Mouse (Mus musculus): Measurements from ENCODE around the gene Olfr288. TPM values are rescaled to one million over a fixed set of nuclear protein-coding genes. Genes with fewer than 3 reads are reported as not detected.

Olfr288 gene
- polyA plus RNA-seq, 2 experiments: not detected

- Histone ChIP-seq H3K4me2 (ENCODE audit: low read depth) (no peak overlapping the region), H3K27ac (no peak overlapping the region), H3K9ac (replicated peaks) (no peak overlapping the region), H3K4me3 (ENCODE audit: insufficient read depth in 1 of 2, low read depth in 2 of 2, low read length in 2 of 2) (no peak overlapping the region), H3K4me1 (replicated peaks; ENCODE audit: control insufficient read depth in 2 of 2, insufficient read depth in 2 of 2, low read length in 1 of 2) (no peaks in the 10 kb centered on the region), H3K27me3 (ENCODE audit: control insufficient read depth, insufficient read depth, low read length) (no peaks in the 10 kb centered on the region), H3K36me3 (replicated peaks; ENCODE audit: control insufficient read depth, insufficient read depth, low read depth) (no peaks in the 10 kb centered on the region), H3K9me3 (ENCODE audit: control insufficient read depth, low read length) (no peaks in the 10 kb centered on the region)
- no peak for ATAC-seq (ENCODE audit: insufficient read depth)
- no peak for DNase-seq (ENCODE audit: low read depth in 3 of 3, low spot score in 3 of 3)
- no peak for TF ChIP-seq CTCF (IDR thresholded peaks at IDR 0.05; ENCODE audit: low read depth)
- no peak for TF ChIP-seq EP300 (IDR thresholded peaks at IDR 0.05; ENCODE audit: low read depth)
Measured at GRCm38 (mm10) chr15:98222377-98222776, 27.0 kb upstream of the Olfr288 start.

- no peaks in the 10 kb centered on the region for H3K4me1 ChIP-seq (replicated peaks; ENCODE audit: control insufficient read depth in 2 of 2, insufficient read depth in 2 of 2, low read length in 1 of 2)
- no peak for TF ChIP-seq EP300 (IDR thresholded peaks at IDR 0.05; ENCODE audit: low read depth)
- TF ChIP-seq CTCF (IDR thresholded peaks at IDR 0.05; ENCODE audit: low read depth): no peak
- no peaks in the 10 kb centered on the region for H3K9me3 ChIP-seq (ENCODE audit: control insufficient read depth, low read length)
- H3K27ac ChIP-seq: no peak within 1 kb of the TSS
- H3K27me3 ChIP-seq (ENCODE audit: control insufficient read depth, insufficient read depth, low read length): no peaks in the 10 kb centered on the region
- H3K4me2 ChIP-seq (ENCODE audit: low read depth): no peak within 1 kb of the TSS
- WGBS (ENCODE audit: insufficient replicate concordance): 36% methylated on average over 4 of the region's 4 CpGs
- H3K4me3 ChIP-seq (ENCODE audit: insufficient read depth in 1 of 2, low read depth in 2 of 2, low read length in 2 of 2): no peak within 1 kb of the TSS
- no peak for ATAC-seq (ENCODE audit: insufficient read depth)
- DNase-seq (ENCODE audit: low read depth in 3 of 3, low spot score in 3 of 3): no peak
- no peak within 1 kb of the TSS for H3K9ac ChIP-seq (replicated peaks)
- H3K36me3 ChIP-seq (replicated peaks; ENCODE audit: control insufficient read depth, insufficient read depth, low read depth): no peaks in the 10 kb centered on the region
Measured at GRCm38 (mm10) chr15:98220877-98221276, 25.5 kb upstream of the Olfr288 start, which contains the start of the genes Gm44579 and Olfr287. TSS of gene Gm44579 (minus strand) at chr15:98220977. TSS of gene Olfr287 (minus strand) at chr15:98221056.

- Histone ChIP-seq H3K4me1 (replicated peaks; ENCODE audit: control insufficient read depth in 2 of 2, insufficient read depth in 2 of 2, low read length in 1 of 2) (no peaks in the 10 kb centered on the region), H3K27ac (no peak overlapping the region), H3K27me3 (ENCODE audit: control insufficient read depth, insufficient read depth, low read length) (no peaks in the 10 kb centered on the region), H3K9ac (replicated peaks) (no peak overlapping the region), H3K9me3 (ENCODE audit: control insufficient read depth, low read length) (no peaks in the 10 kb centered on the region), H3K36me3 (replicated peaks; ENCODE audit: control insufficient read depth, insufficient read depth, low read depth) (no peaks in the 10 kb centered on the region), H3K4me2 (ENCODE audit: low read depth) (no peak overlapping the region), H3K4me3 (ENCODE audit: insufficient read depth in 1 of 2, low read depth in 2 of 2, low read length in 2 of 2) (no peak overlapping the region)
- no peak for ATAC-seq (ENCODE audit: insufficient read depth)
- WGBS (ENCODE audit: insufficient replicate concordance): 23% methylated on average over 5 of the region's 5 CpGs
- TF ChIP-seq CTCF (IDR thresholded peaks at IDR 0.05; ENCODE audit: low read depth) (no peak), EP300 (IDR thresholded peaks at IDR 0.05; ENCODE audit: low read depth) (no peak)
- no peak for DNase-seq (ENCODE audit: low read depth in 3 of 3, low spot score in 3 of 3)
Measured at GRCm38 (mm10) chr15:98214130-98214529, 18.8 kb upstream of the Olfr288 start.

- ATAC-seq (ENCODE audit: insufficient read depth) (no peak), DNase-seq (ENCODE audit: low read depth in 3 of 3, low spot score in 3 of 3) (no peak)
- Histone ChIP-seq H3K36me3 (replicated peaks; ENCODE audit: control insufficient read depth, insufficient read depth, low read depth) (no peaks in the 10 kb centered on the region), H3K9me3 (ENCODE audit: control insufficient read depth, low read length) (no peaks in the 10 kb centered on the region), H3K27ac (no peak overlapping the region), H3K9ac (replicated peaks) (no peak overlapping the region), H3K27me3 (ENCODE audit: control insufficient read depth, insufficient read depth, low read length) (no peaks in the 10 kb centered on the region), H3K4me2 (ENCODE audit: low read depth) (no peak overlapping the region), H3K4me3 (ENCODE audit: insufficient read depth in 1 of 2, low read depth in 2 of 2, low read length in 2 of 2) (no peak overlapping the region), H3K4me1 (replicated peaks; ENCODE audit: control insufficient read depth in 2 of 2, insufficient read depth in 2 of 2, low read length in 1 of 2) (no peaks in the 10 kb centered on the region)
- WGBS (ENCODE audit: insufficient replicate concordance): 40% methylated on average over 5 of the region's 5 CpGs
- TF ChIP-seq CTCF (IDR thresholded peaks at IDR 0.05; ENCODE audit: low read depth) (no peak), EP300 (IDR thresholded peaks at IDR 0.05; ENCODE audit: low read depth) (no peak)
Measured at GRCm38 (mm10) chr15:98213336-98213870, 18.1 kb upstream of the Olfr288 start.

GRCm38 (mm10) chr15:98209676-98210075 lies 14.3 kb upstream of the Olfr288 start:
- Histone ChIP-seq H3K4me2 (ENCODE audit: low read depth) (no peak overlapping the region), H3K4me3 (ENCODE audit: insufficient read depth in 1 of 2, low read depth in 2 of 2, low read length in 2 of 2) (no peak overlapping the region), H3K27me3 (ENCODE audit: control insufficient read depth, insufficient read depth, low read length) (no peaks in the 10 kb centered on the region), H3K4me1 (replicated peaks; ENCODE audit: control insufficient read depth in 2 of 2, insufficient read depth in 2 of 2, low read length in 1 of 2) (no peaks in the 10 kb centered on the region), H3K9ac (replicated peaks) (no peak overlapping the region), H3K36me3 (replicated peaks; ENCODE audit: control insufficient read depth, insufficient read depth, low read depth) (no peaks in the 10 kb centered on the region), H3K9me3 (ENCODE audit: control insufficient read depth, low read length) (no peaks in the 10 kb centered on the region), H3K27ac (no peak overlapping the region)
- TF ChIP-seq CTCF (IDR thresholded peaks at IDR 0.05; ENCODE audit: low read depth): no peak
- no peak for TF ChIP-seq EP300 (IDR thresholded peaks at IDR 0.05; ENCODE audit: low read depth)
- DNase-seq (ENCODE audit: low read depth in 3 of 3, low spot score in 3 of 3): no peak
- ATAC-seq (ENCODE audit: insufficient read depth): no peak
- WGBS (ENCODE audit: insufficient replicate concordance): 47% methylated on average over 7 of the region's 7 CpGs
